Mouse (Mus musculus): ENCODE results near the gene Gcsh. TPM values are rescaled to one million over a fixed set of nuclear protein-coding genes. Genes with fewer than 3 reads are reported as not detected.
A peak's percentile ranks its signal among the peaks of the same experiment; 100 is the strongest.

Gcsh gene
- total and polyA plus RNA-seq, 3 experiments: 77.1 to 137 TPM; not detected in 1

GRCm38 (mm10) chr8:116945169-116945910 is 48.0 kb downstream of the Gcsh start (continued):
- no peak for TF ChIP-seq CTCF (IDR thresholded peaks at IDR 0.05 in 2 of 3, conservative IDR thresholded peaks at IDR 0.05 in 1 of 3; ENCODE audit: control insufficient read depth in 1 of 3, insufficient read depth in 1 of 3, low read depth in 2 of 3, low read length in 3 of 3, poor library complexity in 1 of 3, severe bottlenecking in 1 of 3)
- TF ChIP-seq ZC3H11A (IDR thresholded peaks at IDR 0.05; ENCODE audit: low read depth, low read length): no peak
- TF ChIP-seq ZMIZ1 (IDR thresholded peaks at IDR 0.05; ENCODE audit: low read depth, low read length): no peak
- peak; percentile 54; the same call in 1 of the 2 replicates for TF ChIP-seq ETS1 (IDR thresholded peaks at IDR 0.05; ENCODE audit: low read depth, low read length)
- TF ChIP-seq EP300 (IDR thresholded peaks at IDR 0.05; ENCODE audit: low read depth in 1 of 2, low read length in 2 of 2): peak; percentile 66 to 82
- TF ChIP-seq ZKSCAN1 (IDR thresholded peaks at IDR 0.05; ENCODE audit: low read depth, low read length): no peak
- no peak for TF ChIP-seq ZNF384 (IDR thresholded peaks at IDR 0.05; ENCODE audit: low read depth, low read length)
- no peak for TF ChIP-seq SMC3 (IDR thresholded peaks at IDR 0.05; ENCODE audit: low read depth, low read length)
- no peak for TF ChIP-seq POLR2A (IDR thresholded peaks at IDR 0.05; ENCODE audit: control insufficient read depth in 1 of 2, insufficient read depth in 1 of 2, low read depth in 1 of 2, low read length in 2 of 2, poor library complexity in 1 of 2)

GRCm38 (mm10) chr8:116944385-116944696 is 49.0 kb downstream of the Gcsh start:
- Histone ChIP-seq H3K4me1 (ENCODE audit: control insufficient read depth in 1 of 2, insufficient read depth in 2 of 2, low read length in 2 of 2) (peaks cover 2 to 33% of the 10 kb centered on the region in 2 experiments), H3K27ac (ENCODE audit: control insufficient read depth, low read depth, low read length) (no peak overlapping the region)

GRCm38 (mm10) chr8:116943555-116944384 is 49.6 kb downstream of the Gcsh start:
- no peaks in the 10 kb centered on the region for H3K9me3 ChIP-seq (replicated peaks; ENCODE audit: insufficient read depth, low read length)
- no peak overlapping the region for H3K27ac ChIP-seq (ENCODE audit: control insufficient read depth, low read depth, low read length)
- peak overlapping the region; percentile 84 for H3K9ac ChIP-seq (ENCODE audit: control insufficient read depth, low read depth, low read length, poor library complexity, severe bottlenecking)
- DNase-seq (ENCODE audit: low read depth, low spot score): peak; percentile 53
- H3K4me3 ChIP-seq (ENCODE audit: control insufficient read depth in 1 of 2, insufficient read depth in 1 of 2, low read depth in 2 of 2, low read length in 2 of 2): peak overlapping the region; percentile 90 to 91
- peaks cover 0 to 30% of the 10 kb centered on the region in 2 experiments; a peak in 2 of 4 replicates for H3K36me3 ChIP-seq (ENCODE audit: control insufficient read depth in 1 of 2, insufficient read depth in 2 of 2, low read length in 2 of 2)
- TF ChIP-seq CHD1 (IDR thresholded peaks at IDR 0.05; ENCODE audit: low read depth, low read length): 0 out of 2 replicates have a peak, but pooled peaks have one; percentile 46
- peak; percentile 9; the same call in 1 of the 2 replicates for TF ChIP-seq ZMIZ1 (IDR thresholded peaks at IDR 0.05; ENCODE audit: low read depth, low read length)
- no peak; the same call in none of the 2 replicates for TF ChIP-seq MXI1 (IDR thresholded peaks at IDR 0.05; ENCODE audit: low read depth, low read length)
- TF ChIP-seq E2F4 (IDR thresholded peaks at IDR 0.05; ENCODE audit: borderline replicate concordance, low read depth, low read length): no peak
- H3K27me3 ChIP-seq (ENCODE audit: control insufficient read depth in 1 of 2, insufficient read depth in 2 of 2, low read length in 2 of 2): no peaks in the 10 kb centered on the region
- peaks cover 2 to 33% of the 10 kb centered on the region in 2 experiments for H3K4me1 ChIP-seq (ENCODE audit: control insufficient read depth in 1 of 2, insufficient read depth in 2 of 2, low read length in 2 of 2)
- peaks cover 27% of the 10 kb centered on the region for H3K79me2 ChIP-seq (ENCODE audit: control insufficient read depth, insufficient read depth, low read length, poor library complexity)

More at GRCm38 (mm10) chr8:116944385-116944696, 49.0 kb downstream of the Gcsh start:
- peak overlapping the region; percentile 84 for H3K9ac ChIP-seq (ENCODE audit: control insufficient read depth, low read depth, low read length, poor library complexity, severe bottlenecking)
- DNase-seq (ENCODE audit: low read depth, low spot score): peak; percentile 49
- peak overlapping the region; percentile 90 to 91 for H3K4me3 ChIP-seq (ENCODE audit: control insufficient read depth in 1 of 2, insufficient read depth in 1 of 2, low read depth in 2 of 2, low read length in 2 of 2)
- TF ChIP-seq NRF1 (IDR thresholded peaks at IDR 0.05; ENCODE audit: insufficient read depth, low read depth, low read length, poor library complexity, severe bottlenecking) (no peak), MYB (IDR thresholded peaks at IDR 0.05; ENCODE audit: low read depth, low read length) (no peak), JUND (IDR thresholded peaks at IDR 0.05; ENCODE audit: low read depth, low read length) (no peak), NELFE (IDR thresholded peaks at IDR 0.05; ENCODE audit: low read depth, low read length) (no peak), CHD1 (IDR thresholded peaks at IDR 0.05; ENCODE audit: low read depth, low read length) (no peak), KAT2A (conservative IDR thresholded peaks at IDR 0.05; ENCODE audit: low read depth, low read length) (no peak), BHLHE40 (IDR thresholded peaks at IDR 0.05; ENCODE audit: borderline replicate concordance, low read depth, low read length) (no peak), ZMIZ1 (IDR thresholded peaks at IDR 0.05; ENCODE audit: low read depth, low read length) (no peak), POLR2AphosphoS2 (IDR thresholded peaks at IDR 0.05; ENCODE audit: low read length) (no peak), MAX (IDR thresholded peaks at IDR 0.05; ENCODE audit: low read length) (no peak), TCF12 (IDR thresholded peaks at IDR 0.05; ENCODE audit: low read depth, low read length) (no peak), GABPA (IDR thresholded peaks at IDR 0.05; ENCODE audit: low read depth, low read length) (no peak), ZKSCAN1 (IDR thresholded peaks at IDR 0.05; ENCODE audit: low read depth, low read length) (no peak), POLR2A (IDR thresholded peaks at IDR 0.05; ENCODE audit: control insufficient read depth in 1 of 2, insufficient read depth in 1 of 2, low read depth in 1 of 2, low read length in 2 of 2, poor library complexity in 1 of 2) (no peak)
- H3K36me3 ChIP-seq (ENCODE audit: control insufficient read depth in 1 of 2, insufficient read depth in 2 of 2, low read length in 2 of 2): peaks cover 0 to 30% of the 10 kb centered on the region in 2 experiments; a peak in 2 of 4 replicates
- H3K27me3 ChIP-seq (ENCODE audit: control insufficient read depth in 1 of 2, insufficient read depth in 2 of 2, low read length in 2 of 2): no peaks in the 10 kb centered on the region
- H3K9me3 ChIP-seq (replicated peaks; ENCODE audit: insufficient read depth, low read length): no peaks in the 10 kb centered on the region
- H3K79me2 ChIP-seq (ENCODE audit: control insufficient read depth, insufficient read depth, low read length, poor library complexity): peaks cover 30% of the 10 kb centered on the region

All from MEL (cell line).